Mouse (Mus musculus) T-cell, adult 2 months (primary cell): Measurements from ENCODE around the gene Wdr38.
A peak's percentile ranks its signal among the peaks of the same experiment; 100 is the strongest.
"Not testable (repeated sequence)": the region's sequence is repeated elsewhere in the genome, so short reads cannot be mapped to it uniquely, and the experiment has no call there.

Source experiments
- DNase-seq: peaks from one replicate; pipeline ENCODE4 v3.0.0; 2022; ENCODE audit warnings: low spot score

The Wdr38 gene

DNA sequence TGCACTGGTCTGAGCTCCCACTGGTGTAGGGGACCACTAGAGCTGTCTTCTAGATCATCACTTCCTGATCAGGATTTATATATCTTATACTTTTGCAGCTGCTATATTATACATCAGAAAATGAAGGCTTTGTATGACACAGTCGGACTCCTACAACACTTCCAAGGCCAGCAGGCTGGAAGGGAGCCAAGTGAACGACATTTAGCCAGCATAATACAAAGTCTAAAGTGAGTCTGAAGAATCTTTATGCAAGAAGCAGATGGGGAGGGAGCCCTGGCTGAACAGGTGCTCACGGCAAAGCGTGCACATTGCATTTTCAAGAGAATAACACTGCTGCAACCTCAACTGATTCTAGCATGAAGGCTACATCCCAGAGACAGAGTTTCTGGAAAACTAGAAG, 4.8 kb upstream of the Wdr38 start:
- no peak for DNase-seq

GRCm38 (mm10) chr2:38999381-38999780, 2.1 kb downstream of the Wdr38 start:
- DNase-seq = no peak

GRCm38 (mm10) chr2:38999910-39000586, 2.8 kb downstream of the Wdr38 start:
- no peak for DNase-seq

DNA sequence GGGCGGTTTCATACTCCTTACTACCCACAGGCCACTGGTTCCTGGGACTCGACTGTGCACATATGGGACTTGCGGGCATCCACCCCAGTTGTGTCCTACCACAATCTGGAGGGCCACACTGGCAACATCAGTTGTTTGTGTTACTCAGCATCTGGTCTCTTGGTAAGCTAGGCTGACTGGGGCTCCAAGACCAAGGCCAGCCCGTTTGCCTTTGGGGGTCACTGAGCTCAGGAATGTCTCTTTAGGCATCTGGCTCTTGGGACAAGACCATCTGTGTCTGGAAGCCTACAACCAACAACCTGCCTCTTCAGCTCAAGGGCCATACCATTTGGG, 3.3 kb downstream of the Wdr38 start:
- no peak for DNase-seq

- DNase-seq = no peak
These were observed 4.6 kb downstream of the Wdr38 start for GRCm38 (mm10) chr2:39001866-39002265.

DNA sequence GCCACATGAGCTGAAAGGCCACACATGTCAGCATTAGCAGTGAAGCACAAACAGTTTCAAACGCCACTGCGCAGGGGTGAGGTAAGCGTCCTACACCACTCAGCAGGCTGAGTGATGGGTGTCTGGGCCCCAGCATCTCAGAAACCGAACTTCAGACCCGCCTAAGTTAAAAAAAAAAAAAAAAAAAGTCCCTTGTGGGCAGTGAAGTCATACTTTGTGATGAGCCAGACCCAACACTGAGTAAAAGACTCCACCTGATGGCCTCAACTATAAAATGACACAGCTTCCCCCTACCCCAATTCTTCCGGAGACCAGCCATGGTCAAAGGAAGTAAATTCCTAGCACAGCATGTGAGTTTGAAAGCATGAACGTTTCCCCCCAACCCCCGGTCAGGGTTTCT, 5.8 kb downstream of the Wdr38 start:
- no peak for DNase-seq

GRCm38 (mm10) chr2:39003512-39003911, 6.2 kb downstream of the Wdr38 start:
- DNase-seq = no peak

GRCm38 (mm10) chr2:39004372-39004771, 7.1 kb downstream of the Wdr38 start:
- DNase-seq = peak; percentile 56

- DNase-seq = peak; percentile 91
These were observed 7.7 kb downstream of the Wdr38 start, which contains the start of gene Arpc5l for GRCm38 (mm10) chr2:39004880-39005435. Gene Arpc5l (plus strand): TSS chr2:39005348.

DNA sequence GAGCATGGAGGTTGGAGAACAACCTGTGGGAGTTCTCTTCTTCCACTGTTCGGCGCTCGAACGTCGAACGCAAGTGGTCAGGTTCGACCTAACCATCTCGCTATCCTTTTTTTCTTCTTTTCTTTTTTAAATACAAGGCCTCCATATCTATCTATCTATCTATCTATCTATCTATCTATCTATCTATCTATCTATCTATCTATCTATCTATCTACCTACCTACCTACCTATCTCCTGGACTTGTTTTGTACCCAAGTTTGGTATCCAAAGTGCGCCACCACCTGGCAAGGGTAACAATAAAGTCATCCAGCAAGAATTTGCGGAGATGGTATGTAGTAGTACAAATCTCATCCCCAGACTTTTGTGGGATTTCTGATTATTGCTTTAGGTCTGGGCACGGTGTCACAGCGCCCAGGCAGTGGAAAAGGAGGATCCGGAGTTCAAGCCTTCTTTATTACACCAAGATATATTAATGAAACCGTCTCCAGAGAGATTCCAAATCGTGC, 8.4 kb downstream of the Wdr38 start, which contains the start of gene Rpl35:
Gene Rpl35, minus strand, starts transcription at position 51 of the 506 bp plus-strand sequence.
- DNase-seq = peak; percentile 53

DNA sequence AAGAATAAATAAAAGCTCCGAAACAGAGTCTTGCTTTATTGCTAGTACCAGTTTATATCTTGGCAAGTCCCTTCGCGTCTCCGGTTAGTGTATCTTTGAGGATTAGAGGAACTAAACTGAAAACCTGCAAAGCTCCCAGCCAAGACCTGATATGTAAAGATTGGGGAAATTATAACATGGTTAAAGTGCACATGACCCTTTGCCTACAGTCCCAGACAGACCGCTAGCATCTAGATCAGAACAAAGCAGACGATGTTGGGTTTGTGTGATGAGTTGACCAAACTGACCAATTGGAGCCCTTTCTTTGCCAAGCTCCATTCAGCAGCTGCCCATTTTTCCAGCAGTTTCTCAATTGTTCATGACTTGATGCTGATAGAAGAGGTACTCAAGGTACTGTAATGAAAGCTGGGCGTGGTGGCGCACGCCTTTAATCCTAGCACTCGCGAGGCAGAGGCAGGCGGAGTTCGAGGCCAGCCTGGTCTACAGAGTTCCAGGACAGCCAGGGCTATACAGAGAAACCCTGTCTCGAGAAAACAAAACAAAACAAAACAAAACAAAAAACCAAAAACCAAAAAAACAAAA, 9.0 kb downstream of the Wdr38 start:
- no peak for DNase-seq

DNA sequence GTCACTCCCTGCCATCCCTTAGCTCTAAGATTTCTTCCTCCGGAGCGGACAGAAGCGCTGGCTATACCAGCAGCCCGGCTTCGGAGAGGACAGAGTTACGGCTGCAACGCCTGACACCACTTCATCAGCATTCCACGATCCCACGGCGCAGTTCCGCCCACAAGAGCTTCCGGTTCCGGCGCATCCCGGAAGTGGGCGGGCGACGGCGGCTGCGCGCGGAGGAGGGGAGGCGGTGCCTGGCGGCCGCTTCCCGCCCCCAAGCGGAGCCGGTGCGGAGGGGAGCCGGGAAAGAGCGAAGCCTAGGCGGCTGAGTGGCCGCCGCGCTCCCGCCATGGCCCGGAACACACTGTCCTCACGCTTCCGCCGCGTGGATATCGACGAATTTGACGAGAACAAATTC, 10.6 kb downstream of the Wdr38 start:
- peak; percentile 93 for DNase-seq

- DNase-seq = no peak
These were observed 11.1 kb downstream of the Wdr38 start for GRCm38 (mm10) chr2:39008350-39008851.

- peak; percentile 84 for DNase-seq
These were observed 11.7 kb downstream of the Wdr38 start for GRCm38 (mm10) chr2:39008954-39009365.

- not testable (repeated sequence) for DNase-seq
These were observed 12.9 kb downstream of the Wdr38 start for GRCm38 (mm10) chr2:39010144-39010543.

GRCm38 (mm10) chr2:39011264-39011663, 14.0 kb downstream of the Wdr38 start:
- no peak for DNase-seq

DNA sequence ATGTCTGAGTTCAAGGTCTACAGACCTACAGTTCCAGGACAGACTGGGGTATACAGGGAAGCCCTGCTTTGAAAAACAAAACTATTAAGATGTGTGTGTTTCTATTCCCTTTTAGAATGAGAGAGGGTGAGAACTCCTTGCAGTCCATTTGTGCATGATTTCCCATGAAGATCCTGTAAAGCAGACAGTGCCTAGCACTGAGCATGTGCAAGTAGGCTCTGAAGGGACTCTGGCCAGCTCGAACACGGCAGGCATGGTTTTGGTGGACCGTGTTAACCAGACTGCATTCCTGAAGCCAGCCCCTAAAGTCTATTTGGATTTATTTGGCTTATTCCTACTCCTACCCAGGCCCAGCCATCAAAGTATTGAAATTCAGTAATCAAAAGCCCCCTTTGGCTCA, 14.7 kb downstream of the Wdr38 start:
- no peak for DNase-seq

- no peak for DNase-seq
These were observed 15.5 kb downstream of the Wdr38 start for GRCm38 (mm10) chr2:39012768-39013279.

GRCm38 (mm10) chr2:39016581-39016980, 19.3 kb downstream of the Wdr38 start:
- DNase-seq = no peak

DNA sequence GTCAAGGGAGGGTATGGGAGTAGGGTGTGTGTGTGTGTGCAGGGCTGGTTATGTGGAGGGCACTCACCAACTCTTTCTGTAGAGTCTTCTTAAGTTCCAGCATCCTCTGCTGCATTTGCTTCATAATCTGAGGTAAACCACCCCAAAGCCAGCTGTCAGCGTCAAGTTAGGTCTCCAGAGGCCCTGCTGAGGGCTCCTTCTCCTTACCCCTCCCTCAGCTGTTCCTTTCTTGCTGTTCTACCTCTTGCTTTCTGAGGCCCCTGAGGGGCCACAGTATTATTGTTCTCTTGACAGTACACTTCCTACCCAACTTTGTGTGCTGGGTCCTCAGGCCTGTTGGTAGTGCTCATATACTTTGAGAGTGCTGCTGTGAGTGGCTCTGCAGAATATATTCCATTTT, 22.7 kb downstream of the Wdr38 start:
- no peak for DNase-seq

DNA sequence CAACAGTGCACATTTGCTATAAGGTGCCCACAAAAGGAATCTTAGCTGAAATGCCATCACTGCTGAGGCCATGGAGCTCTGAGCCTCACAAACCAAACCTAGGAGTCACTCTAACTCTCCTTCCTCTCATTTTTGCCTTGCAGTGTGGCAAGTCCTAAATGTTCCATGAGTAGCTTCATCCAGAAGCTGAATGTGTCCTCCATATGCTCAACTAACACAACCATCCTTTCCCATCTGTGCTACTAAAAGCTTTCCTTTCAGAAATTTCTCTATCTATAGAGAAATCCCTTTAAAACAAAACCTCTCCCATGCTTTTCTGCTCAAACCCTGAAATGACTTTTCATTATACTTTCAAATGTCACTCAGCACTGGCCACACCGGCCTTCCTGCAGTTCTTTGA, 34.3 kb downstream of the Wdr38 start:
- no peak for DNase-seq

- DNase-seq = no peak
These were observed 42.9 kb downstream of the Wdr38 start for GRCm38 (mm10) chr2:39040215-39040614.

- no peak for DNase-seq
These were observed 51.2 kb downstream of the Wdr38 start for GRCm38 (mm10) chr2:39048515-39048914.
